Mouse (Mus musculus) adrenal gland, adult 8-10 months (tissue): Measurements from ENCODE around the gene Limd1. TPM values are rescaled to one million over a fixed set of nuclear protein-coding genes. Genes with fewer than 3 reads are reported as not detected.
"Not testable (repeated sequence)": the region's sequence is repeated elsewhere in the genome, so short reads cannot be mapped to it uniquely, and the experiment has no call there.

Source experiments
- DNase-seq: peaks from one replicate; pipeline ENCODE4 v3.0.0; 2022
- total RNA-seq, 4 experiments: library from RNA; stranded (reverse); gene quantifications; 2 replicates each; pipeline ENCODE4 v1.2.4; 2022

Limd1 gene
- 10 to 100 TPM; 31.3 to 33.8 (median 31.9) TPM for total RNA-seq

DNA sequence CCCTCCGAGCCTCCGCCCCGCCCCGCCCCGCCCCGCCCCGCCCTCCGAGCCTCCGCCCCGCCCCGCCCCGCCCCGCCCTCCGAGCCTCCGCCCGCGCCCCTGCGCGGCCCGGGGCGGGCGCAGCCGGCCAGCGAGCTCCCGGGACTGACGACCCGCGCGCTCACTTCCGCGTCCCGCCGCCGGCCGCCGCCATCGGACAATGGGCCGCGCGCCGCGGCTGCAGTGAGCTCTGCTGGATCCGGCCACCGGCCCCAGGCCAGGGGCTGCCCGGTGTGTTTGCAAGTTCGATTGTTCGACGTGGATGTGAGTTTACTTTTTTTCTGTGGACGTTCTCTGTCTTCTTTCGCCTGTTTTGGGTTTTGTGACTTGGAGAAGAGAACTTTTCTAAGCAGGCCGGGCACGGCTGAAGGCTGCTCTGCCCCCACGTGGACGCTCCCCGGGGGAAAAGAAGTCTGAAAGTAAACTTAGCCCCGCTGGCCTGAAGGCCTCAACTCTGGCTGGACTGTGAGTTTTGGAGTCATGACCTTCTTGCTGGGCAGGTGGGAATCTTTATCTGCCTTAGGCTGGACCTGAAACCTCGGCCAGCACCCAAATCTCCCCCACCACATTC, at the start of gene Limd1:
Limd1 (plus strand) TSS at position 121 of the 610 bp plus-strand sequence.
- DNase-seq, result peak; percentile 67

DNA sequence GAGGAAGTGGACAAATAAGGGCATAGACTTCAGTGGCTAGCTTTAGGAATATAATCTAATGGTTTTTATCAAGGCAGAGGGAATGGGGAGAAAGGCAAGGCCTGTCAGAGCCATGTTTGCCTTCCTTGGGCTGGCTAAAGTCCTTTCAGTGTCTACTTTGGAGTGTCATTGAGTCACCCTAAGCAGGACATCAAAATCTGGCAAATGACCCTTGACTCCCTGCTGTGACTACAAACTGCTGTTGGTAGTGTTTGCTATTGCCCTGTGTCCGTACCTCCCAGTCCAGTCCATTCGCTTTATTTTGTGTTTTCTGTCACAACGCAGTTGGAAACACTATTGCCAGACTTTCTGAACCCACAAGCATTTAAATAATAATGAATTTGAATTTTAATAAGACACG, 48.6 kb upstream of the Limd1 start:
- DNase-seq, result no peak

DNA sequence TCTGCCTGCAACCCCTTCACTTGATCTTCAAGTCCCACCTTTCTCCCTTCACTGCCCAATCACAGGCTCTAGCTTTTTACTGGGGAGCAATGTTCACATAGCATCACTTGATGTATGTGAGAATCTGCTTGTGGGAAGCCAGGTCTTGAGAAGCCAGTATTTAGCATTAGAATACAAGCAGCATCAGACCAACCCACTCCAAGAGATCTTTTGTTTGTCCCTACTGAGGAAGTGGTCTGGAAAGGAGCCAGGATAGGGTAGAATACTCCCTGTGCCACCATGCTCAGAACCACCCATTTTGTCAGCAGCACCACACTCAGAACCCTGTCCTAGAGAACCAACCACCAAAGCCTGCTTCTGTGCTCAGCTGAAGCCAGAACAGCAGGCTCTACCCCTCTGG, 47.5 kb upstream of the Limd1 start:
- DNase-seq, result no peak

DNA sequence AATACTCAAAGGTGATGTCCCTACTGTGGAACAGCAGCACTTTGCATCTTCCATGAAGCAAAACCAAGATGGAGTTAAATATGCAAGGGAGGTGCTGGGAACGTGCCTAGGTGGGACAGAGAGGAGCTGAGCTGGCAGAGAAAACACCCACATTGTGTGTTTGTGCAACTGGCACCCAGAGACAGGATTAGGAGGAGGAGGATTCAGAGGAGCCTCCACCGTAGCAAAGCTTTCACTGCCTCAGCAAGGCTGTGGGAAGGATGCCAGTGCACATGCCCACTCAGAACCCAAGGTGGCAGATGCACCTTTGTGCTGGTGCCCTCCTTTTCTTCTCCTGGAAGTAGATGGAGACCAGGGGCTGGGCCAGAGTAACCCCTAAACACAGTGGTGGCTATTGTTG, 40.3 kb upstream of the Limd1 start:
- no peak for DNase-seq

DNA sequence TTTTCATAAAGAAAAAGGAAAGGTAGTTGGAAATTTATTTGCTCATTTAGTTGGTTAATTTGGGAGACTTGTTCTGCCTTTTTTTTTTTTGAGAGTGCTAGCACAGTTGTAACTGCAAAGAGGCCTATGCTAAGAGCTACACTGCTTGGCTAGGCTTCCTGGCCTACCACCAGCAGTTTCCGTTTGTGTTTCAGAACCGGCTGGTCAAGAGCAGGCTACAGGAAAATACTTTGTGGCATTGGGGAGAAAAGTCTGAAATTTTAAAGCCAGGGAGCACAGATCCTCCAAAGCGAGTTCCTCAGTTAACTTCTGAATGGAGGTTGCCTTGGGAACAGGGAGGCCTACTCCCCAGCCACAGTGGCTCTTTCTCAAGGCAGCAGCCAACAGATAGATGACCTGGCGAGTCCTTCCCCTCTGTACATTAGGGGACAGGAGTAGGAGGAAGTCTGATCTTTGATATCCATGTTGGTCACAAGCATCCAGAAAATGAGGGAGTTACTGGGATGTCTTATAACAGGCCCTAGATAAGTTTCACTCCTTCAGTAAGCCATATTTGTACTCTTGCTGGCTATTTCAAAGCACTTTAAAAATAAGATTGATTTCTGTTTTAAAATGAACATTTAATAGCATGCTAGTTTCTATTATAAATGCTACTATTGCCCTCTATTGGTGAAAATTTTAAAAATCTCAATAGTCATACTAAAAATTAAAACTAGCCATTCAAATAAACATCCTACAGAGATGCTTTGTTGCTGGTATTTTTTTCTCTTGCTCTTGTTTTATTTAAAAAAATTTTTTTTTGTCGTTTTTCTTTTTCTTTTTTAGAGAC, 38.1 kb upstream of the Limd1 start:
- no peak for DNase-seq

DNA sequence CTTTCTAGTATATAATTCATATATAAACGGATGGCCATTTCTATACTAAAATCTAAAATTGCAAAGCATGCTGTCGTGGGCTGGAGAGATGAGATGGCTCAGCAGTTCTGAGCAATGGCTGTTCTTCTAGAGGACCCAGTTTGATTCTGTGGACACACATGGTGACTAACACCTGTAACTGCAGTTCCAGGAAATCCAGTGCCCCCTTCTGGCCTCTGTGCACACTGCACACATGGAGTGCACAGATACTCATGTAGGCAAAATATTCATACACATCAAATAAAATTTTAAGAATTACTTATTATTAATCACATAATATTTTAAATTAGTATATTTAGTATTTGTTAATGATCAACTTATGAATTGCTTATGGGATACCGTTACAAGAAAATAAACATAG, 31.4 kb upstream of the Limd1 start:
- not testable (repeated sequence) for DNase-seq

DNA sequence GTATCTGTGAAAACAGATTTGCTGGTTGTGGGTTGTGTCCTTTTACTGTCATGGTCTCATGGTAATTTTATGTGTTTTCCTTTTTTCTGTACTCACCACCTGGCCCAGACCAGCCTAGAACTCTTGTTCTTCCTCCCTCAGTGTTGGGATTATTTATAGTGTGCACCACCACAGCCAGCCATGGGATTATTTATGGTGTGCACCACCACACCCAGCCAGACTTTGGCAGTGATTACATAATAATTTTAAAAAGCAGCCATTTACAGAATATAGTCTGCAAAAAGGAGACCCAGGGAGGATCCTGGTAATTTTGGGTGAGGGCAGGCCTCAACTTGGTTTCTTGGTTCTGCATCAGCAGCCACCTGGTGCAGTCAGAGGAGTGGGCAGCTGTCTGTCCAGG, 29.9 kb upstream of the Limd1 start:
- no peak for DNase-seq

DNA sequence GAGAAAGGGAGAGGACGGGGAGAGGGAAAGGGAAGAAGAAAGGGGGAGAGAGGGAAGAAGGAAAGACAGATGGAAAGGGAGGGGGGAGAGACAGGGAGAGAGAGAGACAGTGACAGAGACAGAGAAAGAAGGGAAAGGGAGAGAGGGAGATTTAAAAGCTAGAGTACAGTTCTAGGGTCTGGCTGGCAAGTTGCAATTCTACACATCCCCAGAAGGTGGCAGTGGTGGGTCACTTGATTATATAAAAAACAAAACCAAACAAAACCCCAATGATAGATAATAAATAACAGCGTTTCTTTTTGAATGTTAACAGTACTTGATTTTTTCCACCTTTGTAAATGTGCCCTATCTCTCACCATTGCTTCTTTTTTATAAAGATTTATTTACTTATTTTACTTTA, 28.3 kb upstream of the Limd1 start:
- no peak for DNase-seq

DNA sequence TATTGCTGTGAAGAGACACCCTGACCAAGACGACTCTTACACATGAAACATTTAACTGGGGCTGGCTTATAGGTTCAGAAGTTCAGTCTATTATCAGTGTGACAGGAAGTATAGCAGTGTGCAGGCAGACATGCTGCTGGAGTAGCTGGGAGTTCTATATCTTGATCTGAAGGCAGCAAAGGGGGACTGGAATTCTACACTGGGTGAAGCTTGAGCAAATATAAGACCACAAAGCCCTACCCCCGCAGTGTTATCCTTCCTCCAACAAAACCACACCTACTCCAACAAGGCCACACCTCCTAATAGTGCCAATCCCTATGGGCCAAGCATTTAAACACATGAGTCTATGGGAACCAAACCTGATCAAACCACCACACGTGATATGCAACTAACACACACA, 26.7 kb upstream of the Limd1 start:
- no peak for DNase-seq

DNA sequence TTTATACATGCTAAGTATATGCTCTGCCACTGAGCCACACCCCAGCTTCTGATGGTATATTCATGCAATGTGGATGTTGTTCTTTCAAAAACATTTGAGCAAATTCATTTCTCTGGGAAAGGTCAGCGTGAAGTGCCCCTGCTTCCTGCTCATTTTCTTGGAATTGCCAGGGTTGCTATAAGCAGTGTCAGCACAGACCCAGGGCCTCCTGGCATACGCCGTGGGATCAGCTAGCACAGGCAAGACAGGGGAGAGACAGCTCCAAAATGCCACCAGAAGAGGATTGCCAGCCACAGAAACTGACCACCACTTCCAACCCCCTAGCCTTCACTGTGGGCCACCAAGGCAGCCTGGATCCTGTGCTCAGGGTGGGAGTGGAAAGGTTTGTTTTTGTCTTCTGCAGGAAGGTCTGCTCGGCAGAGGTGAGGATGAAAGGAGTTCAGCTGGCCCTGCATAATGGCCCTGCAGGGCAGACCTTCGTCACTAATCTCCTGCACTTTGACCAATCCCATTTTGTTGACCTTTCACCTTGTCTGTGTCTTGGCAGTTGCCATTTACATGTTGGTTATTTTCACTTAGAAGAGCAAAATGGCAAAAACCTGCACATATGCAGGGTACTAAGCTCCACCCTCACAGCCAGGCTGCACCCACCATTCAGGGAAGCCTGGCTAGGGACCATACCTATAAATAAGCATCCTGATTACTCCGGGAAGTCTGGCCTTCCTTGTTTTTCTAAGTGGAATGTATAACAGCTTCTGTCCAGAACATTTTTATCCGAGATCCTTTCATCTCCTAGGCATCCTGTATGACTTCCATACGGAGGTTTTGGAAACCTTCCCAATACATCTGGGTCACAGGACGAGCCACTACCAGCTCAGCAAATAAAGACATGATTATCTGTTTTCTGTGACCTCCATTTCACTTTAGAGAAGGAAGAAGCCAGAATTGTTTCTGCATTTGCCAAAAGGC, 21.6 kb upstream of the Limd1 start:
- DNase-seq, result no peak

DNA sequence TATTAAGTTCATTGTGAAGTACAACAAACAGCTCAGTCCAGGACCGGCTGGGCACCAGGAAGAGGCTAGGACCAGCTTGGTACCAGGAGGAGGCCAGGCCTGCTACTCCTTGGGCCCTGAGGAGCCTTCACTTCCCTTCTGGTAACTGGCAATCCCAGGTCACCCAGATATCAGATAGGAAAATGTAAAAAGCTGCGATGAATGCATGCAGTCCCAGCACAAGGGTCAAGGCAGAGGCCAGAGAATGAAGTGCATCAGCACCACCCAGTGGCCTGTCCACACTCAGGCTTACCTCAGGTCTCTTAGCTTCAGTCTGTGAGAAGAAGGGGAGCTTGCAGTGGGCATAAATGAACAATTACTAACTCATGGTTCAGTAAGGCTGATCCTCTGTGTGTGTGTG, 20.9 kb upstream of the Limd1 start:
- DNase-seq, result no peak

DNA sequence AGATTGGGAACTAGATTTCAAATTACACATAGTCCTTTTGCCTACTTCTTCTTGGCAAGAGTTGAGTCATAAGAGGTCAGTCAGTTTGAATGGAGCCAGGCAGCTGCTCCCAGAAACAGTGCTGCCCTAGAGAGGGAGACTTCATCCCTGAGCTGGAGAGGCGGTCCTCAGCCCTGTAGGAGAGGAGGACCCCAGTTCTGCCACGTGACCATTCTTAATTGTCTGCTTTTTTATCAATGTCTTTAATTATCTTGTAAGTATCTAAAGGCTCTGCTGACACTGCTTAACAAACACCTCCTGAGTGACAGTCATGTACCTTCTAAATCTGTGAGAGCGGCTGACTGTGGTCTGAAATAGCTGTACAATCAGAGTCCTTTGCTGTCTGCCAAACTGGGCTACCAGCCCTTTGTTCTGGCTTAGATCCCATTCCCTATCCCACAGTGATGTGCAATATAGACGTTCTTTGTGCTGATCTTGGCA, 11.3 kb upstream of the Limd1 start:
- no peak for DNase-seq

DNA sequence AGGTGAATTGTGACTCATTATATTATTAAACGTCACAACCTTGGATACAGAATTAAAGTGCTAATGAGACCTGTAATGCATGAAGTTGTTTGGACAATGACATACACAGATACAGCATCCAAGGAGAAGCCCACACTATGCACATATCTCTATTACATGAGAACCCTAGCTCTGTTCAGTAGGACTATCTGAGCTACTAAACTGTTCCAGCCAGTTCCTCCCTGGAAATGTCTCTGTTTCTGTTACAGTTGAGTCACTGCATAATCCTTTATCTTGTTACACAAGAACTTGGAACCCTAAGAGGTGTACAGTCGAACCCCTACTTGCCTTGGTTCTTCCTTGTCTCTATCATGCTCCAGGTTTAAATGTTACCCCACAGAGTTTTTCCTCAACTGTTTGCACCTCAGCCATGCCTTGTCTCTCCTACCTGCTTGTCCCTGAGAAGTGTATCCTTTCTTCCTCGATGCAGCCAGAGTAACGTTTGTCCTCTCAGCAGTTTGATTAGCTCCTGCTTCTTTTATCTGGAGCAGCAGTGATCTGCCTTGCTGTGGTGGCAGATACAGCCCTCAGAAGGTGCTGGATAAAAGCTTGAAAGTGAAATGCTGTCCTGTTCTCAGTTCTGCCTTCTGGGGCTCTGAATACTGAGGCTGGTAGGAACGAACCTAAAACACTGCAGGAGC, 10.0 kb upstream of the Limd1 start:
- DNase-seq, result no peak

DNA sequence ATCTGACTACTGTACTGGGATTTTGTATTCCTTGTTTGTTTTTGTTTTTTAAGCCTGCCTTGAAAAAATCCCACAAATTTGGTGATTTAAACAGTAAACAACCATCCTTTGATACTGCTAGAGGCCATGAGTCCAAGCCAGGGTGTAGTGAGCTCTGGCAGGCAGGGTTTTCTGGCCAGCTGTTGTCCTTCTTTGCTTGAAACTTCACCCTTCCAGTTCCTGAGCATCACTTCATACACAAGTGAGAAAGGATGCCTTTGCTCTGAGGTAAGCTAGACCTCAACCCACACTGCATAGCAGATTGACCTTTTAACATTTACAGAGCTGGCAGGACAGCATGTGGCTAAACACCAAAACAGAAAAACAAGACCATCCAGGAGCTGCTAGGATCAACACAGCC, 9.4 kb upstream of the Limd1 start:
- no peak for DNase-seq

DNA sequence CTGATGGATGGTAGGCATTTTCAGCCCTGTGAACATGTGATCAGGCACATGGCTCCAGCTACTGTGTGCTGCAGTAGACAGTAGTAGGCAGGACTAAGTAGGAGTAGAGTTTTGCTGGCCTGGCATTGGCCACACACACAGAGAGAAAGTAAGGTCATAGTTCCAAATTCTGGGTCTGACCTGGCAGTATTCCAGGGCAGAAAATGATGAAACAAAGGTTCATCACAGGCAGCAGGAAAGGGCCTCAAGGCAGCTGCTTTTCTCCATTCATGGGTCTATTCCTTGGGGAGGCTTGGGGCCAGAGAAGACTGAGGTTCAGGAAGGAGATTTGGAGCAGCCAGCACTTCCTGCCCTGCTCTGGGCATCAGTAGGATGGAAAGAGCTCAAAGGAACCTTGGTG, 5.1 kb upstream of the Limd1 start:
- peak; percentile 57 for DNase-seq

DNA sequence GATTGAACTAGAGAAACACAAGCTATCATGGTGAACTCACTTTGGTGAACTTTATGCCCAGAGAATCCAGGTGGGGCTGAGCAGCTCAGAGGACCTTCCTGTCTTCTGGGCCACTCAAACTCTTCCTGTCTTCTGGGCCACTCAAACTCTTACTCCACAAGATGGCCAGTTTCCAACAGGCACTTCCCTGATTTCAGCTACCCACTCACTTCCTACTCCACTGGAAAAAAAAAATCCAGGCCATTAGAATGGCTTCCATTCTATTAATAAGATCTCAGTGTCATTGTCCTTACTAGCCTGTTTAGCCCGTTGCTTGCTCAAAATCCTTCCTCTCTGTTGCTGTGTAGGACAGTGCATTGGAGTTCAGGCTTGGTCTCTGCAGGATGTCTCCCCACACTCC, 2.9 kb upstream of the Limd1 start:
- DNase-seq, result no peak

DNA sequence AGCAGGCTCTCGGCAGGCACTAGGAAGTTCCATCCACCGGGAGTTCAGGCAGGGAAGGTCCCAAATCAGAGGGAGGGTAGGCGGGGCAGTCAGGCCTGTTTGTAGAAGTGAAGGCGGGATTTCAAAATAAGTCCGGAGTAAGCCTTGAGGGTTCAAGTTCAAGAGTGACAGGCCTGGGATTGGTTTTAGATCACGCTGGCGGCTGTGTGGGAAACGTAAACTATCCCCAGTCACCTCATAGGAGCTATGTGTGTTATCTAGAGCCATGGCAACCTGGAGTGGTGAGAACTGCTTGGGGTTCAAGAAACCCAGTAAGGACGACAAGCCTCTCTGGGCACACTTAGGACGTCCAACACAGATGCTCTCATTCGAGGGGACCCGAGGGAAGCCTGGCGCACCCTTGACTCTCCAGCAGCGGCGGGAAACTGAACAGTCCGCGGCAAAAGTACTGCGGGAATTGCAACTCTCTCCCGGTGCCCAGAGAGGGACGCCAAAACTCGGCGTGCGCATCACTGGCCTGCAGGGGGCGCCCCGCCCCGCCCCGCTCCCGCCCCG, 398 bp upstream of the Limd1 start:
- DNase-seq, result peak; percentile 40

DNA sequence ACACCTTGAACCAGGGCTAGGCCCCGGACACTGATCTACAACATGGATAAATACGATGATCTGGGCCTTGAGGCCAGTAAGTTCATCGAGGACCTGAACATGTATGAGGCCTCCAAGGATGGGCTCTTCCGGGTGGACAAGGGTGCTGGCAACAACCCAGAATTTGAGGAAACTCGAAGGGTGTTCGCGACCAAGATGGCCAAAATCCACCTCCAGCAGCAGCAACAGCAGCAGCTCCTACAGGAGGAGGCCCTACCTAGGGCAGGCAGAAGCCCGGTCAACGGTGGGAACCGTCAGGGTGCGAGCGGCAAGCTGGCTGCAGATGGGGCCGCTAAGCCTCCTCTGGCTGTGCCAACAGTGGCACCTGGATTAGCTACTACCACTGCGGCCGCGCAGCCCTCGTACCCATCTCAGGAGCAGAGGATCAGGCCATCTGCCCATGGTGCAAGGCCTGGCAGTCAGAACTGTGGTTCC, 727 bp downstream of the Limd1 start:
- peak; percentile 21 for DNase-seq

DNA sequence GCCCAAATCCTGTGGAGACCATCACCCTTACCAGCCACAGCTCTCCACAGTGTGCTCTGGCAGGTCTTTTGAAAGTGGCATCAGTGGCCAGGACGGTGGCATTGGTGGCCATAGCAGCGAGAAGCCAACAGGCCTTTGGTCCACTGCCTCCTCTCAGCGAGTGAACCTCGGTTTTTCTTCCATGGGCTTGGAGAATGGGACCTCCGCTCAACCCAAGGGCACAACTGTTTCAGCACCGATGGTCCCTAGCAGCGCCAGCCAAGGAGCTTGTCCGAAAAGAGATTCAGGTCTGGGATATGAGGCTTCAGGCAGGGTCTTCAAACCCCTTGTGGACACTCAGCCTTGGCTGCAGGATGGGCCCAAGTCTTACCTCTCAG, 1.4 kb downstream of the Limd1 start:
- no peak for DNase-seq

DNA sequence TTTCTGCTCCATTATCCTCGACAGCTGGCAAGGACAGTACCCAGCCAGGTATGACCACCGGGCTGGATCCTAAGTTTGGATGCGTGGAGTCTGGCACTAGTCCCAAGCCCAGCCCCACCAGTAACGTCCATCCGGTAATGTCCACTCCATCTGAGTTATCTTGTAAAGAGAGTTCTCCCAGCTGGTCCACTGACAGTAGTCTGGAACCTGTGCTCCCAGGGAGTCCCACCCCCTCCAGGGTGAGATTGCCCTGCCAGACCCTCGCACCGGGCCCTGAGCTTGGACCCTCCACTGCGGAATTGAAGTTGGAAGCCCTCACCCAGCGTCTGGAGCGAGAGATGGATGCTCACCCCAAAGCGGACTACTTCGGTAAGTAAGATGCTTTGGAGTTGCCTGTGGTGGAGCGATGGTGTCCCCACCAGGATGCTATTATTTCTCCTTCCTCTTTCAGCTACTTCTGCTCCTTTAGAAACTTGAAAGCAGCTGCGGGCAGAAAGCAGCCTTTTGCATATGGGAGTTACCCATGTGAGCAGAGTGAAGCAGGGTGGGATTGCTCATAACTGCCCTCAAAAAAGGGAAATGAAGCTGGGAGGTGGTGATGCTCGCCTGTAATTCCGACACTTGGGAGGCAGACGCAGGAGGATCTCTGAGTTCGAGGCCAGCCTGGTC, 1.9 kb downstream of the Limd1 start:
- DNase-seq, result no peak

DNA sequence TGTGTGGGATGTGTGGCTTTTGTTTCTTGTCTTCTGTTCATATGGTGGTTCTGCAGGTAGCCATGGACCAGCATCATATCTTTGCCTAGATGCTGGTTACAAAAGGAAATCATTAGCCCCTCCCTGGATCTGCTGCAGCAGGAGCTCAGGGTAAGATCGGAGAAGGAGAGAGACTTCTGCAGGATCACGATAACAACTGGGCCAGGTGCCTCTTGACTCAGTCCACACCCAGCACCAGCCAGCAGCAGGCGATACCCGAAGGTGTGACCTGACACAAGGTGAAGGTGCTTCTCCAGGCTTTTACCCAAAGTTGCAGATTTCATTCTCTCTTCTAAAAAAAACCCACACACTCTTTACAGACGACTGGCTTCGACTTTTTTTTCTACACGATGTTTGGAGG, 2.6 kb downstream of the Limd1 start:
- no peak for DNase-seq
